Mouse (Mus musculus): Measurements from ENCODE around the gene Gm2030. TPM values are rescaled to one million over a fixed set of nuclear protein-coding genes. Genes with fewer than 3 reads are reported as not detected.

Gm2030 gene
- polyA plus RNA-seq (2015; fragmentation: Nextera tagmentation; extraction: Ambion mirVana): not detected in 2 replicates

GRCm38 (mm10) chrX:26309944-26310343 lies at the start of gene Gm2030:
TSS of gene Gm2030 (minus strand) at chrX:26310044.

Other genes with a start within 250 kb of the Gm2030 start
- gene Gm2012, start 78.7 kb downstream of the Gm2030 start, polyA plus RNA-seq (2015; fragmentation: Nextera tagmentation; extraction: Ambion mirVana): not detected in 2 replicates
- not detected in 2 replicates for gene Slx, start 235.5 kb upstream of the Gm2030 start, polyA plus RNA-seq (2015; fragmentation: Nextera tagmentation; extraction: Ambion mirVana)

Measured in skeletal muscle tissue, postnatal 0 days (tissue).